Mouse (Mus musculus): ENCODE measurements around the gene Rasa3. TPM values are rescaled to one million over a fixed set of nuclear protein-coding genes. Genes with fewer than 3 reads are reported as not detected.

The Rasa3 gene
- polyA plus RNA-seq, 1 experiment from 2014 or later: 34.4 TPM

- 79% methylated on average over 5 of the region's 5 CpGs for WGBS
- ATAC-seq (ENCODE audit: low read depth): no peak
- no peak overlapping the region for H3K9ac ChIP-seq (replicated peaks; ENCODE audit: low read depth, low read length)
- H3K9me3 ChIP-seq (ENCODE audit: control insufficient read depth, low read length): no peaks in the 10 kb centered on the region
- no peaks in the 10 kb centered on the region for H3K36me3 ChIP-seq (ENCODE audit: control insufficient read depth, insufficient read depth, low read length)
- H3K4me2 ChIP-seq (ENCODE audit: low read depth, low read length): no peak overlapping the region
- no peaks in the 10 kb centered on the region for H3K27me3 ChIP-seq (ENCODE audit: control insufficient read depth, insufficient read depth, low read length)
- H3K4me1 ChIP-seq (ENCODE audit: control insufficient read depth, insufficient read depth, low read length): no peaks in the 10 kb centered on the region
- no peak overlapping the region for H3K27ac ChIP-seq (ENCODE audit: low read depth, low read length)
- no peak overlapping the region for H3K4me3 ChIP-seq (ENCODE audit: low read depth, low read length)
Measured at GRCm38 (mm10) chr8:13699323-13699949, 22.0 kb upstream of the Rasa3 start.

- Histone ChIP-seq H3K9ac (replicated peaks; ENCODE audit: low read depth, low read length) (no peak overlapping the region), H3K4me2 (ENCODE audit: low read depth, low read length) (no peak overlapping the region), H3K27me3 (ENCODE audit: control insufficient read depth, insufficient read depth, low read length) (no peaks in the 10 kb centered on the region), H3K4me3 (ENCODE audit: low read depth, low read length) (no peak overlapping the region), H3K9me3 (ENCODE audit: control insufficient read depth, low read length) (no peaks in the 10 kb centered on the region), H3K27ac (ENCODE audit: low read depth, low read length) (no peak overlapping the region), H3K4me1 (ENCODE audit: control insufficient read depth, insufficient read depth, low read length) (no peaks in the 10 kb centered on the region), H3K36me3 (ENCODE audit: control insufficient read depth, insufficient read depth, low read length) (no peaks in the 10 kb centered on the region)
- 92% methylated on average over 3 of the region's 3 CpGs for WGBS
- no peak for ATAC-seq (ENCODE audit: low read depth)
Measured at GRCm38 (mm10) chr8:13698281-13698680, 20.9 kb upstream of the Rasa3 start.

- no peaks in the 10 kb centered on the region for H3K9me3 ChIP-seq (ENCODE audit: control insufficient read depth, low read length)
- no peaks in the 10 kb centered on the region for H3K27me3 ChIP-seq (ENCODE audit: control insufficient read depth, insufficient read depth, low read length)
- no peak overlapping the region for H3K27ac ChIP-seq (ENCODE audit: low read depth, low read length)
- 88% methylated on average over 8 of the region's 8 CpGs for WGBS
- no peak for ATAC-seq (ENCODE audit: low read depth)
- H3K4me1 ChIP-seq (ENCODE audit: control insufficient read depth, insufficient read depth, low read length): peaks cover under 1% of the 10 kb centered on the region; the same call in 1 of the 2 replicates
- no peak overlapping the region for H3K4me3 ChIP-seq (ENCODE audit: low read depth, low read length)
- no peak overlapping the region for H3K4me2 ChIP-seq (ENCODE audit: low read depth, low read length)
- no peak overlapping the region for H3K9ac ChIP-seq (replicated peaks; ENCODE audit: low read depth, low read length)
- no peaks in the 10 kb centered on the region for H3K36me3 ChIP-seq (ENCODE audit: control insufficient read depth, insufficient read depth, low read length)
Measured at GRCm38 (mm10) chr8:13697681-13698080, 20.3 kb upstream of the Rasa3 start.

- Histone ChIP-seq H3K27me3 (ENCODE audit: control insufficient read depth, insufficient read depth, low read length) (no peaks in the 10 kb centered on the region), H3K4me1 (ENCODE audit: control insufficient read depth, insufficient read depth, low read length) (peaks cover 5% of the 10 kb centered on the region; the same call in 1 of the 2 replicates), H3K9me3 (ENCODE audit: control insufficient read depth, low read length) (no peaks in the 10 kb centered on the region), H3K4me3 (ENCODE audit: low read depth, low read length) (no peak overlapping the region), H3K4me2 (ENCODE audit: low read depth, low read length) (no peak overlapping the region), H3K9ac (replicated peaks; ENCODE audit: low read depth, low read length) (no peak overlapping the region), H3K27ac (ENCODE audit: low read depth, low read length) (no peak overlapping the region), H3K36me3 (ENCODE audit: control insufficient read depth, insufficient read depth, low read length) (no peaks in the 10 kb centered on the region)
- WGBS: 82% methylated on average over 8 of the region's 8 CpGs
- no peak for ATAC-seq (ENCODE audit: low read depth)
Measured at GRCm38 (mm10) chr8:13697196-13697595, 19.8 kb upstream of the Rasa3 start.

- Histone ChIP-seq H3K36me3 (ENCODE audit: control insufficient read depth, insufficient read depth, low read length) (no peaks in the 10 kb centered on the region), H3K9ac (replicated peaks; ENCODE audit: low read depth, low read length) (no peak overlapping the region), H3K4me1 (ENCODE audit: control insufficient read depth, insufficient read depth, low read length) (peaks cover 5% of the 10 kb centered on the region; the same call in 1 of the 2 replicates), H3K27ac (ENCODE audit: low read depth, low read length) (no peak overlapping the region), H3K27me3 (ENCODE audit: control insufficient read depth, insufficient read depth, low read length) (no peaks in the 10 kb centered on the region), H3K4me2 (ENCODE audit: low read depth, low read length) (no peak overlapping the region), H3K4me3 (ENCODE audit: low read depth, low read length) (no peak overlapping the region), H3K9me3 (ENCODE audit: control insufficient read depth, low read length) (no peaks in the 10 kb centered on the region)
- ATAC-seq (ENCODE audit: low read depth): no peak
- 87% methylated on average over 4 of the region's 4 CpGs for WGBS
Measured at GRCm38 (mm10) chr8:13696157-13696556, 18.8 kb upstream of the Rasa3 start.

GRCm38 (mm10) chr8:13695203-13695867 lies 17.9 kb upstream of the Rasa3 start:
- Histone ChIP-seq H3K4me2 (ENCODE audit: low read depth, low read length) (no peak overlapping the region), H3K36me3 (ENCODE audit: control insufficient read depth, insufficient read depth, low read length) (no peaks in the 10 kb centered on the region), H3K27ac (ENCODE audit: low read depth, low read length) (no peak overlapping the region), H3K4me3 (ENCODE audit: low read depth, low read length) (no peak overlapping the region), H3K9me3 (ENCODE audit: control insufficient read depth, low read length) (no peaks in the 10 kb centered on the region), H3K4me1 (ENCODE audit: control insufficient read depth, insufficient read depth, low read length) (peaks cover 5% of the 10 kb centered on the region; the same call in 1 of the 2 replicates), H3K27me3 (ENCODE audit: control insufficient read depth, insufficient read depth, low read length) (no peaks in the 10 kb centered on the region), H3K9ac (replicated peaks; ENCODE audit: low read depth, low read length) (no peak overlapping the region)
- no peak for ATAC-seq (ENCODE audit: low read depth)
- 94% methylated on average over 10 of the region's 10 CpGs for WGBS

- H3K9me3 ChIP-seq (ENCODE audit: control insufficient read depth, low read length): no peaks in the 10 kb centered on the region
- no peak for ATAC-seq (ENCODE audit: low read depth)
- 41% methylated on average over 12 of the region's 12 CpGs for WGBS
Measured at GRCm38 (mm10) chr8:13694735-13695134, 17.3 kb upstream of the Rasa3 start.

GRCm38 (mm10) chr8:13692302-13693066 lies 15.1 kb upstream of the Rasa3 start:
- Histone ChIP-seq H3K9ac (replicated peaks; ENCODE audit: low read depth, low read length) (no peak overlapping the region), H3K4me2 (ENCODE audit: low read depth, low read length) (no peak overlapping the region), H3K36me3 (ENCODE audit: control insufficient read depth, insufficient read depth, low read length) (no peaks in the 10 kb centered on the region), H3K27ac (ENCODE audit: low read depth, low read length) (peak overlapping the region; percentile 40; the same call in 1 of the 2 replicates), H3K4me3 (ENCODE audit: low read depth, low read length) (no peak overlapping the region), H3K4me1 (ENCODE audit: control insufficient read depth, insufficient read depth, low read length) (peaks cover 5% of the 10 kb centered on the region; the same call in 1 of the 2 replicates), H3K27me3 (ENCODE audit: control insufficient read depth, insufficient read depth, low read length) (no peaks in the 10 kb centered on the region), H3K9me3 (ENCODE audit: control insufficient read depth, low read length) (no peaks in the 10 kb centered on the region)
- ATAC-seq (ENCODE audit: low read depth): peak; percentile 58; the same call in 1 of the 2 replicates
- WGBS: 27% methylated on average over 10 of the region's 10 CpGs

More at GRCm38 (mm10) chr8:13694735-13695134, 17.3 kb upstream of the Rasa3 start:
- peaks cover 5% of the 10 kb centered on the region; the same call in 1 of the 2 replicates for H3K4me1 ChIP-seq (ENCODE audit: control insufficient read depth, insufficient read depth, low read length)
- H3K9ac ChIP-seq (replicated peaks; ENCODE audit: low read depth, low read length): no peak overlapping the region
- H3K27ac ChIP-seq (ENCODE audit: low read depth, low read length): no peak overlapping the region
- no peak overlapping the region for H3K4me2 ChIP-seq (ENCODE audit: low read depth, low read length)
- no peaks in the 10 kb centered on the region for H3K36me3 ChIP-seq (ENCODE audit: control insufficient read depth, insufficient read depth, low read length)
- no peak overlapping the region for H3K4me3 ChIP-seq (ENCODE audit: low read depth, low read length)
- H3K27me3 ChIP-seq (ENCODE audit: control insufficient read depth, insufficient read depth, low read length): no peaks in the 10 kb centered on the region

- Histone ChIP-seq H3K36me3 (ENCODE audit: control insufficient read depth, insufficient read depth, low read length) (no peaks in the 10 kb centered on the region), H3K9me3 (ENCODE audit: control insufficient read depth, low read length) (no peaks in the 10 kb centered on the region), H3K4me1 (ENCODE audit: control insufficient read depth, insufficient read depth, low read length) (peaks cover 5% of the 10 kb centered on the region; the same call in 1 of the 2 replicates), H3K27me3 (ENCODE audit: control insufficient read depth, insufficient read depth, low read length) (no peaks in the 10 kb centered on the region), H3K4me2 (ENCODE audit: low read depth, low read length) (no peak overlapping the region), H3K4me3 (ENCODE audit: low read depth, low read length) (no peak overlapping the region), H3K9ac (replicated peaks; ENCODE audit: low read depth, low read length) (no peak overlapping the region), H3K27ac (ENCODE audit: low read depth, low read length) (no peak overlapping the region)
- WGBS: 91% methylated on average over 5 of the region's 5 CpGs
- no peak for ATAC-seq (ENCODE audit: low read depth)
Measured at GRCm38 (mm10) chr8:13689331-13689730, 11.9 kb upstream of the Rasa3 start.
